Mouse (Mus musculus): Measurements from ENCODE around the gene Gm5678.
"Not testable (repeated sequence)": the region's sequence is repeated elsewhere in the genome, so short reads cannot be mapped to it uniquely, and the experiment has no call there.

Gene Gm5678

DNA sequence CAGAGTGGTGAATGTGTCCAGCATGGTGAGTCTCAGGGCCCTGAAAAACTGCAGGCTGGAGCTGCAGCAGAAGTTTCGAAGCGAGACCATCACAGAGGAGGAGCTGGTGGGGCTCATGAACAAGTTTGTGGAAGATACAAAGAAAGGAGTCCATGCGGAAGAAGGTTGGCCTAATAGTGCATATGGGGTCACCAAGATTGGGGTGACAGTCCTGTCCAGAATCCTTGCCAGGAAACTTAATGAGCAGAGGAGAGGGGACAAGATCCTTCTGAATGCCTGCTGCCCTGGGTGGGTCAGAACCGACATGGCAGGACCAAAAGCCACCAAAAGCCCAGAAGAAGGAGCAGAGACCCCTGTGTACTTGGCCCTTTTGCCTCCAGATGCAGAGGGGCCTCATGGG, 18.1 kb upstream of the Gm5678 start:
- no peak for DNase-seq

DNA sequence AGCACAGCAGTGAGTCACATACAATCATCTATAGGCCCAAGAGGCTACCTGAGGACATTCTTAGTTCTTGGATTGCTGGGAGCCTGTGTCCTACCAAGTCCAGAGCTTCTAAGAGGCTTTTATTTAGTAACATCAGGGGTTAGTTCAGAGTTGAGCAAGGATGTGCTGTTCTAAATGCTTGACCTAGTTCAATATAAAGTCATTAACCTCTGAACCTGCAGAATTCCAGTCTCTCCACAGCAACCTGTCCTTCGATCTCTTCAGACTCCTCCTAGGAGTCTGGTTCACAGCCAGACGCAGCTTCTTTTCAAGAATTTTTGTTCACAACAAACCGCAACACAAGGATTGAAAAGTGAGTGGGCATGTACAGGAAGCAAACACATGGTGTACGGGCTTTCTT, 16.9 kb upstream of the Gm5678 start:
- DNase-seq, result no peak

DNA sequence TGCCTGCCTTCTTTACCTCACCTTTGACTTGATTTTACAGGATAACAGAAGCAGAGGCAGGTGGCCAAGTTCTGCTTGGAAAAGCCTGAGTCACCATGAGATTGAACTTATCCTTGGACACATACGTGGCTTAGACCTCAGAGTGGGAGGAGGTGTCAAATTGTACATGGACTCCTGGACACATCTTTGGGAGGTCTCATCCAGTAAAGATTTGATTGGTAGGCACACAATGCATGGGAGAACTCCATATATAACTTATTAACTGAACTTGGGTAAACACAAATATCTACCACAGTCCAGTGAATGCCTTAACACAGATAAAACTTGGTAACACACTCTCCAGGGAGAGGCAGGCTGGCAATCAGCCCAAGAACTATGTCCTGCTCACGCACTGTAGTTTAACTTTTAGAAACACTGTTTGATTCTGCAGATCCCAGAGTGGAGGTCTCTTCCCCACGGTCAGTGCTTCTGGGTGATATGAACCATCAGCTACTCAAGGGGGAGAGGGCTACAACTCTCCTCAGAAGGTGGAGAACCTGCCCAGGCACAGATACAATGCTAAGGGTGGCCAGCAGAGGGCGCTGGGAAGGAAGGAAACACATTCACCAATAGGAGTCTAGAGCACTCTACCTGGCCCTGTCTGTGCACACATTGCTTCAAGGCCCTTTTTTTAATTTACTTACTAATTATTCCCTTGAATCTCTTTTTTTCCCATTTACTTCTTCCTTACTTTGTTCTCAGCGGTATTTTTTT, 12.6 kb upstream of the Gm5678 start:
- DNase-seq, result peak; percentile 37

DNA sequence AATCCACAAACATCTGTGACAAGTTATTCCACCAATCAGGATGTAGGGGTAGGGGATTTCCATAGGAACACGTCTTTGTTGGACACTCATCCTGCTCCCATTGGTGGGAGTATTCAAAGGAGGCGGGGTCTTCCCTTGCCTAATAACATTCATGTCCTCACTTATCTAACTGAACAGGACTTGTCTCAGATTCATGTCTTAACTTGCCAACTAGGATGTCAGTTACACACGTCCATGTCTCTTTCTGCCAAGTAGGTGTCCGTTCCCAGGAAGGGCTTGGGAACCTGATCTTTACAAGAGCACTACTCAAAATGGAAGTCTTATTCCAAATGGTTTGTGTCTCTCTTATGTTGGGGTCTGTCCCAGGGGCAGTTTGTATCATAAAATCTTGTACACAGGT, 4.1 kb upstream of the Gm5678 start:
- not testable (repeated sequence) for DNase-seq

GRCm38 (mm10) chr16:93624671-93625070, 3.2 kb upstream of the Gm5678 start:
- DNase-seq, result no peak

DNA sequence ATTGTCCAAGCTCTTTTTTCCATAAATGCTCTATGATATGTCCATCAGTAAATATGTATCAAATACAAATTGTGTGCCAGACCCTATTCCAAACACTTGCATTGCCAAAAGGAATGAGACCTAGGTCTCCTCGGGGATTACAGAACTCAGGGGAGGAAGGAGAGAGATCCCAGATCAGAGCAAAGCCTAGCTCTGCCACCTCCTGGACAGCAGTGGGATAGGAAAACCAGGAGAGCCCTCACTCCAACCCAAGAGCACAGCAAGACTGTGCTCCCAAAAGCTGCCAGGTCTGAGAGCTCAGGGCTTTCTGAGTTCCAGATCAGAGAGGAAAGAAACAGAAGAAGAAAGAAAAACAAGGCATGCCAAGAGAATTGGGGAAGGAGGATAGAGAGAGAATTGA, 1.2 kb upstream of the Gm5678 start:
- DNase-seq, result no peak

DNA sequence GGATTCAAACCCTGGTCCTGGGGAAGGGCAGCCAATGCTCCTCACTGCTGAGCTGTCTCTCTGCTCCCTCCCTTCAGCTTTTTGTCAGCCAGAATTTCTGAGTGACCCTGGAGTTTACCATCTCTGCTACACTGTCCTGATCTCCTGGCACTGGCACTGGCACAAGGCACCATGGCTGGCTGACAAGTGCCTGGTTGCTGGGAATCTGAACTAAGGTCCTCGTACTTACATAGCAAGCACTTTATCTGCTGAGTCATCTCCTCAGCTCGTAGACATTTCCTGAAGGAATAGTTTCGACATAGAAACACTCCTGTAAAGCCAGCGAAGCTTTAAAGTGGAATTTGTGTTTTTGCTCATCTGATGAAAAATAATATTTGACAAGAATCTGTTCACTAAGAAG, 16.1 kb downstream of the Gm5678 start:
- no peak for DNase-seq

GRCm38 (mm10) chr16:93648441-93649183, 20.7 kb downstream of the Gm5678 start:
- DNase-seq, result no peak

GRCm38 (mm10) chr16:93667976-93668375, 40.1 kb downstream of the Gm5678 start:
- no peak for DNase-seq

DNA sequence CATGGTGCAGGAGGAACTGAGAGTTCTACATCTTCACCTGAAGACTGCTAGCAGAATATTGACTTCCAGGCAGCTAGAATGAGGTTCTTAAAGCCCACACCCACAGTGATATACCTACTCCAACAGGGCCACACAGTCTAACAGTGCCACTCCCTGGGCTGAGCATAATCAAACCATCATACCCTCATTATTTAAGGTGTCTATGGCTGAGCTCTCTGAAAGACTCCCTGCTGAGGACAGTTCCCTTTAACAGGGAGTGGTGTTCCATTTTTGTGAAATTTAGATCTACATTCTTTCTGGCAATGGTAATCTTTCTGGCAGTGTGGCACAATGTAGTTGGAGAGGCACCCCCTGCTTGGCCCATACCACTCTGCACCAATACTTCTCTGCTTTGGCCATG, 41.6 kb downstream of the Gm5678 start:
- DNase-seq, result no peak

GRCm38 (mm10) chr16:93670466-93670865, 42.6 kb downstream of the Gm5678 start:
- DNase-seq, result not testable (repeated sequence)

DNA sequence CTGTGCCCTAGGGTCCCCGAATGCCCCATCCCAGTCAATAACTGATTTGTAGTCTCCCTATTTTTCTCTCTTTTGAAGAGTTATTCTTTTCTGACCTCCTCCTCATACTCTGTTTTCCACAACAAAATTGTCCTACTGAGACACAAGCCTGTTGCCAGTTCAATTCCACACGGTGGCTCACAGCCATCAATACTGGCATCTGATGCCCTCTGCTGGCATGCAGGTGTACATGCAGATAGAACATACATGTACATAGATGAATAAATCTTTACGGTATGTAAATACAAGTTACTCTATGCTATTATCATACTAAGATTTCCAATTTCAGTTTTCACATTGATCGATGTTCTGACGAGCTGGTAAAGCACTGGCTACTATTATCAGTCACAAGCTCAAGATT, 43.2 kb downstream of the Gm5678 start:
- no peak for DNase-seq

GRCm38 (mm10) chr16:93676376-93676775, 48.5 kb downstream of the Gm5678 start:
- DNase-seq, result no peak

GRCm38 (mm10) chr16:93678206-93678605, 50.3 kb downstream of the Gm5678 start:
- no peak for DNase-seq

DNA sequence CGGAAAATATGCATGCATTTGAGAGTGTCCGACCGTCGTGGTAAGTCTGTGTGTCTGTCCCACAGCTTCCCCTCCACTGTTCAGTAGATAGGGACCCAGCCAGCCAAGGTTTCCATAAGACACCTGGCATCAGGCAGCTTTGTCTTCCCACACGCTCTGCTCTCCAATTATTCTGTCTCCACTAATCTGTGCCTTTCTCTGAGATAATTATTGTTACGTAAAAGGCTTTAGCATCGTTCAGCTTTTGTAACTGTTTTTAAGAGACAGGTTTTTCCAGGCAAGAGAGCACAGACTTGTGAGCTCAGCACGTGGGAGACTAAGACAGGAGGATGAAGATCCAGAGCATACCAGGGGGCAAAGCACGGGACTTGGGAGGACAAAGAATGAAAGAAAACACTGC, 51.3 kb downstream of the Gm5678 start:
- no peak for DNase-seq
